Comparison of ENCODE assay signal across 9 mouse cellular contexts in genomic region chr11:69582230-69582805, GRCm38 (mm10). TPM values are rescaled to one million over a fixed set of nuclear protein-coding genes. Genes with fewer than 3 reads are reported as not detected.
DNase-seq lines count a peak whose midpoint lies in the region; ATAC-seq and TF ChIP-seq lines count a peak whose summit lies in the region.
"Had no signal": no experiment of that assay in that cellular context is flagged by ENCODE, and none has a peak within 500 bp of the region (broad histone marks: within the 10 kb centered on the region; RNA-seq: fewer than 3 reads in every experiment).

No protein-coding gene starts in this region.

- WGBS in forebrain, embryonic 15.5 days = 64% methylated on average over 9 of the region's 9 CpGs
- 48% methylated on average over 9 of the region's 9 CpGs for WGBS in liver, embryonic 13.5 days (ENCODE audit: insufficient replicate concordance)

- H3K27ac ChIP-seq in CH12.LX (ENCODE audit: insufficient read depth, low read depth) = no peak overlapping the region
- H3K27ac ChIP-seq in forebrain, embryonic 15.5 days (replicated peaks) = no peak overlapping the region
- peak overlapping the region; percentile 96 for H3K27ac ChIP-seq in liver, embryonic 13.5 days

- dilution Hi-C loops in CH12.LX (cut with MboI; ENCODE audit: extremely low pct_ligation_motif_present, extremely low pct_unique_long_range_greater_than_20kb, low sequenced_read_pairs) = no loop called here

- H3K27me3 ChIP-seq in erythroblast, embryonic 14.5 days (ENCODE audit: control insufficient read depth) = no peaks in the 10 kb centered on the region
- H3K27me3 ChIP-seq in CH12.LX (replicated peaks) = no peaks in the 10 kb centered on the region
- no peaks in the 10 kb centered on the region for H3K27me3 ChIP-seq in forebrain, embryonic 15.5 days
- H3K27me3 ChIP-seq in liver, embryonic 13.5 days = no peaks in the 10 kb centered on the region

- peaks cover 42% of the 10 kb centered on the region for H3K36me3 ChIP-seq in erythroblast, embryonic 14.5 days (ENCODE audit: control insufficient read depth)
- peaks cover 23 to 49% of the 10 kb centered on the region in 2 experiments for H3K36me3 ChIP-seq in CH12.LX (replicated peaks in 1 of 2; ENCODE audit: control insufficient read depth in 1 of 2, insufficient read depth in 1 of 2, low read length in 1 of 2)
- peaks cover 3% of the 10 kb centered on the region for H3K36me3 ChIP-seq in forebrain, embryonic 15.5 days
- peaks cover 29% of the 10 kb centered on the region for H3K36me3 ChIP-seq in liver, embryonic 13.5 days

- H3K9ac ChIP-seq in CH12.LX (ENCODE audit: insufficient read depth, low read depth) = peak overlapping the region; percentile 82
- H3K9ac ChIP-seq in forebrain, embryonic 15.5 days (replicated peaks) = peak overlapping the region; percentile 61; the same call in 1 of the 2 replicates
- H3K9ac ChIP-seq in liver, embryonic 13.5 days = peak overlapping the region; percentile 88

- H3K9me3 ChIP-seq in erythroblast, embryonic 14.5 days (ENCODE audit: control insufficient read depth, low read length) = no peaks in the 10 kb centered on the region
- no peaks in the 10 kb centered on the region for H3K9me3 ChIP-seq in CH12.LX (replicated peaks; ENCODE audit: low read length)
- no peaks in the 10 kb centered on the region for H3K9me3 ChIP-seq in forebrain, embryonic 15.5 days
- no peaks in the 10 kb centered on the region for H3K9me3 ChIP-seq in liver, embryonic 13.5 days (replicated peaks)

- in situ Hi-C loops in CH12.LX (cut with MboI; ENCODE audit: low pct_ligation_motif_present, low pct_unique_long_range_greater_than_20kb, low sequenced_read_pairs) = no loop called here

- peaks cover 83% of the 10 kb centered on the region for H3K79me2 ChIP-seq in CH12.LX (replicated peaks; ENCODE audit: control insufficient read depth, extremely low read depth, insufficient read depth, poor library complexity, severe bottlenecking)

- H3K4me3 ChIP-seq in erythroblast, embryonic 14.5 days (replicated peaks) = peak overlapping the region; percentile 85
- H3K4me3 ChIP-seq in CH12.LX (replicated peaks in 1 of 3; ENCODE audit: low read depth in 2 of 3, low read length in 2 of 3, poor library complexity in 1 of 3) = peak overlapping the region; percentile 10 to 99 (median 81)
- peak overlapping the region; percentile 75 for H3K4me3 ChIP-seq in forebrain, embryonic 15.5 days
- H3K4me3 ChIP-seq in liver, embryonic 13.5 days (replicated peaks) = peak overlapping the region; percentile 76

- no peak for DNase-seq in CH12.LX (ENCODE audit: extremely low read depth)
- DNase-seq in liver, embryonic 13.5 days = no peak
- DNase-seq in thymus, postnatal 25 days = no peak
- no peak for DNase-seq in adrenal gland, postnatal 36 days
- DNase-seq in layer of hippocampus, postnatal 25 days (ENCODE audit: extremely low spot score in 1 of 2, low spot score in 1 of 2) = no peak
- DNase-seq: kidney, adult 8-10 months had no signal

- TF ChIP-seq RAD21 in CH12.LX (IDR thresholded peaks at IDR 0.05; ENCODE audit: low read depth, low read length) = no peak

- ATAC-seq in erythroblast, adult 5-6 weeks (replicated peaks; ENCODE audit: low FRiP score, poor library complexity, severe bottlenecking) = no peak
- ATAC-seq in forebrain, embryonic 15.5 days (replicated peaks) = no peak
- no peak for ATAC-seq in liver, embryonic 13.5 days (ENCODE audit: low read depth)

- no peak for TF ChIP-seq EP300 in CH12.LX (IDR thresholded peaks at IDR 0.05; ENCODE audit: low read length)

- TF ChIP-seq POLR2A in CH12.LX (IDR thresholded peaks at IDR 0.05; ENCODE audit: low read depth, low read length) = no peak; the same call in 1 of the 2 replicates

- H3K4me2 ChIP-seq in CH12.LX (ENCODE audit: insufficient read depth, low read depth, poor library complexity, severe bottlenecking) = peak overlapping the region; percentile 96
- H3K4me2 ChIP-seq in forebrain, embryonic 15.5 days (replicated peaks) = peak overlapping the region; percentile 70
- peak overlapping the region; percentile 93 for H3K4me2 ChIP-seq in liver, embryonic 13.5 days

- TF ChIP-seq CTCF in CH12.LX (conservative IDR thresholded peaks at IDR 0.05 in 1 of 2, IDR thresholded peaks at IDR 0.05 in 1 of 2; ENCODE audit: low read depth in 2 of 2, low read length in 2 of 2) = no peak

- peaks cover 78% of the 10 kb centered on the region for H3K4me1 ChIP-seq in erythroblast, embryonic 14.5 days (ENCODE audit: control insufficient read depth)
- peaks cover 16 to 57% of the 10 kb centered on the region in 2 experiments for H3K4me1 ChIP-seq in CH12.LX (ENCODE audit: control insufficient read depth in 1 of 2, insufficient read depth in 2 of 2)
- peaks cover 32% of the 10 kb centered on the region for H3K4me1 ChIP-seq in forebrain, embryonic 15.5 days
- H3K4me1 ChIP-seq in liver, embryonic 13.5 days (replicated peaks) = peaks cover 71% of the 10 kb centered on the region

TF ChIP-seq in CH12.LX, 34 proteins besides CTCF, POLR2A, EP300 and RAD21 (continues in another document):
- TF ChIP-seq ZNF384 (IDR thresholded peaks at IDR 0.05; ENCODE audit: low read depth, low read length) (no peak), NELFE (IDR thresholded peaks at IDR 0.05; ENCODE audit: low read depth, low read length) (no peak), IRF4 (IDR thresholded peaks at IDR 0.05; ENCODE audit: low read depth, low read length) (no peak), UBTF (IDR thresholded peaks at IDR 0.05; ENCODE audit: low read depth, low read length) (no peak), TCF12 (IDR thresholded peaks at IDR 0.05; ENCODE audit: low read depth, low read length) (no peak), JUN (IDR thresholded peaks at IDR 0.05; ENCODE audit: insufficient read depth, low read depth, low read length) (no peak)

RNA-seq across cellular contexts. Expression of gene Trp53, which starts 2.2 kb away (rescaled TPM):
- polyA plus RNA-seq in erythroblast, embryonic 14.5 days (2012) = 4.1 and 4.3 TPM in 2 replicates
- 44.6 and 56.8 TPM in 2 replicates for total RNA-seq in erythroblast, adult 5-6 weeks (2015; ENCODE audit: low replicate concordance)
- total RNA-seq in erythroblast, adult 5-6 weeks (2017; ENCODE audit: low replicate concordance) = 25.1 and 28.0 TPM in 2 replicates
- total RNA-seq in CH12.LX (2012; rRNA removed) = 104 and 107 TPM in 2 replicates
- total RNA-seq in CH12.LX (2014; rRNA removed) = 15.7 and 24.9 TPM in 2 replicates
- polyA plus RNA-seq in CH12.LX (2012; ENCODE audit: insufficient read length, low read depth) = 309 and 372 TPM in 2 replicates
- 112 and 115 TPM in 2 replicates for polyA plus RNA-seq in forebrain, embryonic 15.5 days (2015; fragmentation: Nextera tagmentation; extraction: Ambion mirVana)
- polyA plus RNA-seq in liver, embryonic 13.5 days (2015; fragmentation: Nextera tagmentation; extraction: Ambion mirVana) = 83.0 and 90.4 TPM in 2 replicates
- 10 to 100 TPM; 63.3 to 64.7 TPM for total RNA-seq in adrenal gland, postnatal 36 days (2021)
- 10 to 100 TPM; 24.3 to 29.8 TPM for total RNA-seq in layer of hippocampus, postnatal 25 days (2021)

RNA-seq across cellular contexts. Expression of gene Wrap53, which starts 2.3 kb away (rescaled TPM):
- 3.8 and 7.2 TPM in 2 replicates for polyA plus RNA-seq in erythroblast, embryonic 14.5 days (2012)
- total RNA-seq in erythroblast, adult 5-6 weeks (2015; ENCODE audit: low replicate concordance) = 18.4 and 21.3 TPM in 2 replicates
- 7.7 and 8.9 TPM in 2 replicates for total RNA-seq in erythroblast, adult 5-6 weeks (2017; ENCODE audit: low replicate concordance)
- total RNA-seq in CH12.LX (2012; rRNA removed) = 34.2 and 40.8 TPM in 2 replicates
- 25.4 and 26.4 TPM in 2 replicates for total RNA-seq in CH12.LX (2014; rRNA removed)
- polyA plus RNA-seq in CH12.LX (2012; ENCODE audit: insufficient read length, low read depth) = 35.3 and 36.0 TPM in 2 replicates
- 26.3 and 27.2 TPM in 2 replicates for polyA plus RNA-seq in forebrain, embryonic 15.5 days (2015; fragmentation: Nextera tagmentation; extraction: Ambion mirVana)
- polyA plus RNA-seq in liver, embryonic 13.5 days (2015; fragmentation: Nextera tagmentation; extraction: Ambion mirVana) = 23.1 and 23.7 TPM in 2 replicates
- 1 to 10 TPM; 9.2 to 9.7 TPM for total RNA-seq in adrenal gland, postnatal 36 days (2021)
- 10 to 100 TPM; 11.7 to 12.5 TPM for total RNA-seq in layer of hippocampus, postnatal 25 days (2021)

RNA-seq across cellular contexts. Expression of gene Efnb3, which starts 22.3 kb away (rescaled TPM):
- 0.15 and 0.20 TPM in 2 replicates for polyA plus RNA-seq in erythroblast, embryonic 14.5 days (2012)
- total RNA-seq in erythroblast, adult 5-6 weeks (2015; ENCODE audit: low replicate concordance) = 1.2 TPM in 1 of 2 replicates, not detected in the other
- total RNA-seq in erythroblast, adult 5-6 weeks (2017; ENCODE audit: low replicate concordance) = 1.3 and 2.2 TPM in 2 replicates
- total RNA-seq in CH12.LX (2012; rRNA removed) (1.1 and 1.3 TPM in 2 replicates), CH12.LX (2014; rRNA removed) (0.56 and 1.0 TPM in 2 replicates)
- polyA plus RNA-seq in CH12.LX (2012; ENCODE audit: insufficient read length, low read depth) = 2.7 and 2.8 TPM in 2 replicates
- polyA plus RNA-seq in forebrain, embryonic 15.5 days (2015; fragmentation: Nextera tagmentation; extraction: Ambion mirVana) = 107 and 114 TPM in 2 replicates
- 0.75 and 0.85 TPM in 2 replicates for polyA plus RNA-seq in liver, embryonic 13.5 days (2015; fragmentation: Nextera tagmentation; extraction: Ambion mirVana)
- 1 to 10 TPM in 1 of 2 experiments, under 1 TPM in 1; 0.66 to 1.1 TPM for total RNA-seq in adrenal gland, postnatal 36 days (2021)
- total RNA-seq in layer of hippocampus, postnatal 25 days (2021) = 100 to 1,000 TPM; 134 to 139 TPM

RNA-seq across cellular contexts. Expression of gene Atp1b2, which starts 23.4 kb away (rescaled TPM):
- 8.1 and 9.1 TPM in 2 replicates for polyA plus RNA-seq in erythroblast, embryonic 14.5 days (2012)
- total RNA-seq in erythroblast, adult 5-6 weeks (2015; ENCODE audit: low replicate concordance) = 10.6 and 24.0 TPM in 2 replicates
- 1.2 and 4.0 TPM in 2 replicates for total RNA-seq in erythroblast, adult 5-6 weeks (2017; ENCODE audit: low replicate concordance)
- total RNA-seq in CH12.LX (2012; rRNA removed) = not detected in 2 replicates
- total RNA-seq in CH12.LX (2014; rRNA removed) = not detected in 2 replicates
- 0.09 and 0.11 TPM in 2 replicates for polyA plus RNA-seq in CH12.LX (2012; ENCODE audit: insufficient read length, low read depth)
- 22.2 and 25.9 TPM in 2 replicates for polyA plus RNA-seq in forebrain, embryonic 15.5 days (2015; fragmentation: Nextera tagmentation; extraction: Ambion mirVana)
- polyA plus RNA-seq in liver, embryonic 13.5 days (2015; fragmentation: Nextera tagmentation; extraction: Ambion mirVana) = 21.7 and 30.8 TPM in 2 replicates
- 10 to 100 TPM; 28.5 to 45.4 TPM for total RNA-seq in adrenal gland, postnatal 36 days (2021)
- 100 to 1,000 TPM; 394 to 472 TPM for total RNA-seq in layer of hippocampus, postnatal 25 days (2021)

RNA-seq across cellular contexts. Expression of gene Dnah2, which starts 33.4 kb away (rescaled TPM):
- 0.04 TPM in 1 of 2 replicates, not detected in the other for polyA plus RNA-seq in erythroblast, embryonic 14.5 days (2012)
- total RNA-seq in erythroblast, adult 5-6 weeks (2015; ENCODE audit: low replicate concordance) = not detected in 2 replicates
- total RNA-seq in erythroblast, adult 5-6 weeks (2017; ENCODE audit: low replicate concordance) = not detected in 2 replicates
- total RNA-seq in CH12.LX (2012; rRNA removed) = under 0.01 TPM in 1 of 2 replicates, not detected in the other
- not detected in 2 replicates for total RNA-seq in CH12.LX (2014; rRNA removed)
- 0.03 and 0.04 TPM in 2 replicates for polyA plus RNA-seq in CH12.LX (2012; ENCODE audit: insufficient read length, low read depth)
- polyA plus RNA-seq in forebrain, embryonic 15.5 days (2015; fragmentation: Nextera tagmentation; extraction: Ambion mirVana) = 2.7 and 3.1 TPM in 2 replicates
- 0.06 and 0.12 TPM in 2 replicates for polyA plus RNA-seq in liver, embryonic 13.5 days (2015; fragmentation: Nextera tagmentation; extraction: Ambion mirVana)
- total RNA-seq in adrenal gland, postnatal 36 days (2021) = under 1 TPM; 0.10 to 0.30 TPM
- total RNA-seq in layer of hippocampus, postnatal 25 days (2021) = 1 to 10 TPM; 3.5 to 8.0 TPM

Comparison
In these comparisons a context has a peak if more than half of its experiments do, and no peak if none do; other contexts are left out.
1. RNA of gene Efnb3, which starts 22.3 kb away (total RNA-seq): 134 to 139 TPM in layer of hippocampus, postnatal 25 days; 1.2 to 2.2 TPM in erythroblast, adult 5-6 weeks, 0.56 to 1.3 TPM in CH12.LX and 0.66 to 1.1 TPM in adrenal gland, postnatal 36 days; every median in the first group is over 10 times any median in the second.
2. Peak in every context shown above with its lines, with median percentiles within 50 percentile points of each other: H3K4me3 ChIP-seq, H3K4me2 ChIP-seq and H3K9ac ChIP-seq.